Mouse (Mus musculus): ENCODE measurements around the gene Cyb5r3.

- TF ChIP-seq HCFC1 (IDR thresholded peaks at IDR 0.05; ENCODE audit: low read depth, low read length) (no peak), ZMIZ1 (IDR thresholded peaks at IDR 0.05; ENCODE audit: low read depth, low read length) (no peak), RAD21 (IDR thresholded peaks at IDR 0.05; ENCODE audit: low read depth, low read length) (no peak), GATA1 (IDR thresholded peaks at IDR 0.05; ENCODE audit: low read depth, low read length) (no peak)
These were observed 57.3 kb downstream of the Cyb5r3 start for GRCm38 (mm10) chr15:83115071-83115470.
